Mouse (Mus musculus): ENCODE data around the gene Pdgfra.

Gene Pdgfra

DNA sequence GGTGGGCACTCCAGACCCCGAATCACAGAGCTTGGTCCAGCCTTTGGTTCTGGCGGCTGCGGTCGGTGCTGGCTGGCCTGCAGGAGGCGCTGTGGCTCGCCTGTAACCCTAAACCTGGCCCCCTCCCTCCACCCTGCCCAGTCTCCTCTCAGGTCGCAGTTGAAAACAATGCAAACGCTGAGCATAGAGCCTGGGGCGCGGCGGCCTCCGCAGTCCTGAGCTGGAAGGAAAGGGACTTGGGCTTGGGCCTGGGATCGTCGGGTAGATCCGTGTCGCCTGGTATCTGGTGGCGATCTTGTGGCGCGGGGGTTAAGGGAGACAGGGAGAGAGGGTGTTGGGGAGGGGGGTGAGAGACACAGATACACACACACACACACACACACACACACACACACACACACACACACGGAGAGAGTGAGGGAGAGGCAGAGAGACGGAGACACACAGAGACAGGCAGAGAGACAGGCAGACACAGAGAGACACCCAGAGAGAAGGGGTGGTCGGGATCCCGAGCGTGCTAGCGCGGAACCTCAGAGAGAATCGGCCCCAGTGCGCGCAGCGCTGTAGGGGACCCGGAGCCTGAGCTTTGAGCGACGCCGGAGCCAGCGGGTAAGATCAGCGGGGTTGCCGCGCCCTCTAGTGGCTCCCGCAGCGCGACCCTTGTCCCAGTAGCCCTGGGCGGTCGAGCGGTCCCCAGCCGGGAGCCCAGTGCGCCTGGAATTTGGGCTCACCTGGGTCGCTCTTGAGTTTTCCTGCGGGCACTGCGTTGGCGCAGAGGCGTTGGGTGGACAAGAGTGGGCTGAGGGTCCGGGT, 3.9 kb downstream of the Pdgfra start:
- DNase-seq (ENCODE audit: low read depth), result no peak

DNA sequence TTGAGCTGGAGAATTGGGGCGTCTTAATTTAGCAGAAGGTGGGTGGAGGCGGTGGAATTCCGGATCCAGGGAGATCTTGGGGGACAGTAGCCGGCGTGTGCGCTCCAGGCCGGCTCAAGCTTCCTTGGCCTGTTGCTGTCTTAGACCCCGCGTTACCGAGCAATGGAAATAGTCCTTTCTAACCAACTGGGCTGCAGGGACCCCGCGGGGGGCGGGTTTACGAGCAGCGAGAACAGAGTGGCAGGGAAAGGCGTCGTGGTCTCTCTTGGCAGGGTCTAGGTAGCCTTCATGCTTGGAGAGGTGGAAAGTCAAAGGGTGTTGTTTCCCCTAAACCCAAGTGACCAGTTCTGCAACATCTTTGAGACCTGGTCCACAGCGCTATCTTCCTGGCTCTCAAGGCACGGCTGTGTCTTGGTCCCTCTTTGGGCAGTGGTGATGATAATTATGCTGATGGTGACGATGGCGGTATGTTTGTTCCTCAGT, 4.5 kb downstream of the Pdgfra start:
- DNase-seq (ENCODE audit: low read depth), result no peak

DNA sequence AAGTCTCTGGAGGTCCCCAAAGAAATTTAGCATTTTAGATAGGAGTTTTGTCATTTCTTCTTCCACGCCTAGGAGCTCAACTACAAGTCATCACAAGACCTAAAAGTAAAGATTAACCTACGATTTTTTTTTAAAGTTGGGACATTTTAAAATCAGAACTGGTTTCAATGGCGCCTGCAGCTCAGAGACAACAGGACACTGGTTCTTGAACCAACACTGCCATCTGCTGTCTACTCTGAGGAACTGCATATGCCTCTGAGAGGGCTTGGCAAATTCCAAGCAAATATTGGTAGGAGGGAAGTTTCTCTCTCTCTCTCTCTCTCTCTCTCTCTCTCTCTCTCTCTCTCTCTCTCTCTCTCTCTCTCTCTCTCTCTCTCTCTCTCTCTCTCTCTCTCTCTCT, 4.9 kb downstream of the Pdgfra start:
- DNase-seq (ENCODE audit: low read depth), result peak; percentile 74

DNA sequence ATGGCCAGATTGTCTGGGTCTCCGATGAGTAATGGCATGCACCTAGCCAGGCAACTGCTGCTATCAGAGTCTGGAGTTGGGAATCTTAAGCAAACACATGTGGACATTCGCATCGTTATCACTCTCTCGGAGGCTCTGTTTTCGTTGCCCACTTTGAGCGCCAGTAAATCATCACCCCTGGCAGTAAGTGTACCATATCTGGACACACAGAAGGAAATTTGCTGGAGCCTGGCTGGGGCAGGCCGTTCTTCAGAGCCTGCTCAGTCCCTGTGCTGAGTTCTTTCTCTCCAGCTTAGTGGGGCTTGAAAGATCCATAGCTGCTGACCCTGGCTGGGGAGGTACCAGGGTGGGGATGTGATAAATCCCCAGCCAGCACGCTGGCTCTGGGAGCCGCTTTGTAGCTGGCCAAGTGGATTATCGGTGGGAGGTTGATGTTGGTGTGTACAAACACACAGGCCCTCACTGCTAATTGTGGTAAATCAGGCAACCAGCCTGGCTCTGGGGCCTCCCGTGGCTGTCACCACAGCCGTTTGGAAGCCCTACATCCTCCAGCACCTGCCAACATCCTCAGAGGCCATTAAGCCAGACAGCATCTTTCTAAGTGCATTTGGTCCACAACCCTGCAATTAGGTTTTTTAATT, 8.6 kb downstream of the Pdgfra start:
- no peak for DNase-seq (ENCODE audit: low read depth)

DNA sequence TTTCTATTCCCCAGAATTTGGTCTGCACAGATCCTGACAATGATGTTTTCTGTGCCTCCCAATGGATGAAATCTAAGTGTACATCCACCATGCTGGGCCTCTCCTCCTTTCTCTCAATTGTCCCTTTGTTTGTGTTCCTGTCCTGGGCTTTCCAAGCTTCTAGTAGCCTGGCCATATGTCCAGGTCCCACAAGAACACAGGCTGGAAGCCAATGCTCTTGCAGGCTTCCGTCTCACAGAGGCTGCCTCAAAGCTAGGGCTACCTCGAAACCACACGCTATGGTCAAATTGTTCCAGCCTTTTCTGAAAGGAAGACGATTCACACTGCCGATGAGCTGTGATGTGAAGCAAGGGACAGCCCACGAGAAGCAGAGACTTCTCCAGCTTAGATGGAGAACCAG, 9.5 kb downstream of the Pdgfra start:
- no peak for DNase-seq (ENCODE audit: low read depth)

DNA sequence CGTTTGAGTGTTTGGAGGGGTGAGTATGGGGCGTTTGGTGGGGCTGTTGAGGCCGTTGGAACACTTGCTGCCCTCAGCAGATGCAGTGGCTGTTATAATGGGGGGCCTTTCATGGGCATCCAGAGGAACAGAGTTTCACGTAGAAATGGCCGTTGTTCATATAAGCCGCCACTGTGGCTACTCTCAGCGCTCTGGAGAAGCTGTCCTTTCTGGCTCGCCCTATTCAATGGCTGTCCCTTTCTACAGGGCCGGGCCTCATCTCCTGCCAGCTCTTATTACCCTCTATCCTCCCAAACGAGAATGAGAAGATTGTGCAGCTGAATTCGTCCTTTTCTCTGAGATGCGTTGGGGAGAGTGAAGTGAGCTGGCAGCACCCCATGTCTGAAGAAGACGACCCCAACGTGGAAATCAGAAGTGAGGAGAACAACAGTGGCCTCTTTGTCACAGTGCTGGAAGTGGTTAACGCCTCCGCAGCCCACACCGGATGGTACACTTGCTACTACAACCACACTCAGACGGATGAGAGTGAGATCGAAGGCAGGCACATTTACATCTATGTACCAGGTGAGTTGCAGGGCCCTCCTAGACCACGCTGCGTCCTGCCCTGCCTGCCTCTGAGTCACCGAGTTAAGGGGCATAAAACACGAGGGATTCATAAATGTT, 11.3 kb downstream of the Pdgfra start:
- no peak for DNase-seq (ENCODE audit: low read depth)

DNA sequence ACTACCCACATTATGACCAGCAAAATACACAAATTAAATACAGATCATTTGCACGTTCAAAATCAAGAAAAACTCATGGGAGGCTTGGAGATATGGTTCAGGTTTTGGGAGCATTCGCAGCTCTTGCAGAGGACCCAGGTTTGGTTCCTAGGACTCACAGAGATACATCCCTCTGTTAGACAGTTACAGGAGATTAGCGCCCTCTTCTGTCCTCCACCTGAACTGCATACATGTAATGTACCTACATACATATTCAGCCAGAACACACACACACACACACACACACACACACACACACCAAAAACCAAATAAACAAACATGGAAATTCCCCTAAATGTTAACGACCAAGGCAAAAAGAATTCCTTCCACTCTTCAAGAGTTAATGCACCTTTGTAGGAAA, 12.6 kb downstream of the Pdgfra start:
- DNase-seq (ENCODE audit: low read depth), result peak; percentile 41

DNA sequence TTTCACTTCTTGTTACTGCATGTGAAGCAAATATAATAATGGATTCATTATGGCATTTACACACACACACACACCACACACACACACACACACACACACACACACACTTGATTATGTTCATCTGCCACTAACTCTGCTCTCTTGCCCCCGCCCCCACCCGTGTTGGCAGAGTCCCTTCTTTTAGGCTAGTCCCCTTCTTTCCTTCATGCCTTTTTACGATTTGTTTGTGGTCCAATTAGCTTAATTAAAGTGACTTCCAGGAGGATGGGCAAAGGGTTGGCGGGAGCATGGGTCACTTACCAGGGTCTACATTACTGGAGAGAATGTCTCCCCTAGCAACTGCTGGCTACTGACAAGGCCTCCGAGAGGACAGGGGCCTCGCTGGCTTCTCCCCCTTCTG, 17.7 kb downstream of the Pdgfra start:
- DNase-seq (ENCODE audit: low read depth), result no peak

DNA sequence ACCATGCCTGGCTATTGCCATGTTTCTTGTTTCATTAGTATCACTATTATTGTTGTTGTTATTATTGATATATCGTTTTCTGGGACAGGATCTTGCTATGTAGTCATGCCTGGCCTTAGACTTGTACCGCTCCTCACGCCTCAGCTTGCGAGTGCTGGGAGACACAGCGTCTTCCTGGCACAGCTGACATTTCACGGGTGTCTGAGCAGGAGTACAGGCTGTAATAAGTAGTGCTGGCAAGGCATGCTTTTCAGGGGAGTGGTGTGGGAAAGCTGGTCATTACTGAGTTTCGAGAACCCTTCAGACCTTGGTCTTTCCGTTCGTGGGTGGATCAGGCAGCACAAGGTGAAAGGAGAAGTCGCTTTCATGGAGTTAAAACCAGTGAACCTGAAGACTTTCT, 19.8 kb downstream of the Pdgfra start:
- DNase-seq (ENCODE audit: low read depth), result no peak

DNA sequence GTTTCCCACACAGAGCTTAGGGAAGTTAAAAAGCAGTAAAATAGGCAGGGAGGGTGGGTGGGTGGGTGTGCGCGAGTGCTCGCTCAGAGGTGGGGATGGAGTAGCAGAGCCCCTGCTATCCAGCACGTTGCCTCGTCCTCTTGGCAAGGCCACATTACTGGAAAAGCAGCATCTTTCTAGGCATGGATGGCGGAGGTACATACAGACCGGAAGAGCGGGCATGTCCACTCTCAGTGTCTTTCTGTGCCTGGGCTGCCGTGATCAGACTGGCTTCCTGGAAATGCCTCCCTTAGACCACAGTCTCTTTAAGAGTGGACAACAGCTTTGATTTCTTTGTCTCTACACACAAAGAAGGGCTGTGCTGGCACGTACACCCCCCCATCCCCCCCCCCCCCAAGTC, 27.2 kb downstream of the Pdgfra start:
- no peak for DNase-seq (ENCODE audit: low read depth)

DNA sequence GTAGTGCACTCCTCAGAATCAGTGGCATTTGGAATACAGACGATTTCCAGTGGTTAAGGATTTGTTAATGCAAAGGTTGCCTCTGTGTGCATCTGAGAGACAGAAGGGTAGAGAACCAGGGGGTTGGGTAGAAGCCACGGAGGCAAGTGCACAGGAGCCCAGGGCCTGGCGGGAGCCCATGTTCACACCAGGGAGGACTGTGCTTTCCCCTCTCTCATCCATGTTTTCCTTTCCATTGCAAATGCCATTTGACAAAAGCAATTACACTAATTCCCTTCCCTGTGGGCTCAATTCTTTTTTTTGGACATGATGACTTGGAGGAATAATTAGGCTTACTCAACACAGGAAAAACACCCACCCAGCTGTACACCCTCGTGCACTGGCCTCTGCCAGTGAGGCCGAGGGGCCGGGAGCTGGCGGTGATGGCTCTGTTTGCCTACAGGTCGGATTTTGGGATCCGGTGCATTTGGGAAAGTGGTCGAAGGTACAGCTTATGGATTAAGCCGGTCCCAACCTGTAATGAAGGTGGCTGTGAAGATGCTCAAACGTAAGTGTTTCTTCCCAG, 27.7 kb downstream of the Pdgfra start:
- DNase-seq (ENCODE audit: low read depth), result no peak

DNA sequence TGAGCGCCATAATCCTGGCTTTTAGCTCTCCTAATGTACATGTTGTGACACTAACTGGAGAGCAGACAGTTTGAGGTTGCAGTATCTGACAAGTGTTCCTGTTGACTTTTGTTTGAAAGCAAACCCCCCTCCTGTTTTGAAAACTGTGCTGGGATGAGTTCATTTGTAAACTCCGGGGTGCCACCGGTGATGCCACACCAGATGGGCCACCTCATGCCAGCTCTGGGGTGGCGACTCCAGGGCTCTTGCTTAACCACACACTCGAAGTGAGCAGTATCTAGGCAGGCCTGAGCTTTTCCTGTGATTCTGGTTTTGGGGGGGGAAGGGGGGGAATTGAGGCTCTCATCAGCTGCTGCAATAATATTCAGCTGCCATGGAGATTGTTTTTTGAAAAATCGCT, 31.6 kb downstream of the Pdgfra start:
- no peak for DNase-seq (ENCODE audit: low read depth)

DNA sequence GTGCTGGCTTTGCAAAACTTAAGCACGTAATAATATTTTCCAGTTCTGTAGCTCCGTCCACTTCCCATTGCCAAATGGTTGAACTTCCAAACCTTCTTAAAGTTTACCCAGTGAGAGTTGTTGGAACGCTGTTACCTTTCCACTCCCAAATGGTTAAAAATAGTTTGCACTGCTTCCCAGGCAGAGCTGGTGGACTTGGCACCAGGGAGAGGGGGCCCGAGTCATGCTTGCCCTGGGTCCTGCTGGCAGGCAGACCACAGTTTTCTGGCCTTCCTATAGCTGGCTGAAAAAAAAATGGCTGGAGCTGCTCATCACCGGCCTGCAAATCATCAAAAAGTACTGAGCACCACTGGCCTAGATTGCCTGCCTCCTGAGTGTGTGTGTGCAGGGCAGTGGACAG, 32.0 kb downstream of the Pdgfra start:
- no peak for DNase-seq (ENCODE audit: low read depth)

DNA sequence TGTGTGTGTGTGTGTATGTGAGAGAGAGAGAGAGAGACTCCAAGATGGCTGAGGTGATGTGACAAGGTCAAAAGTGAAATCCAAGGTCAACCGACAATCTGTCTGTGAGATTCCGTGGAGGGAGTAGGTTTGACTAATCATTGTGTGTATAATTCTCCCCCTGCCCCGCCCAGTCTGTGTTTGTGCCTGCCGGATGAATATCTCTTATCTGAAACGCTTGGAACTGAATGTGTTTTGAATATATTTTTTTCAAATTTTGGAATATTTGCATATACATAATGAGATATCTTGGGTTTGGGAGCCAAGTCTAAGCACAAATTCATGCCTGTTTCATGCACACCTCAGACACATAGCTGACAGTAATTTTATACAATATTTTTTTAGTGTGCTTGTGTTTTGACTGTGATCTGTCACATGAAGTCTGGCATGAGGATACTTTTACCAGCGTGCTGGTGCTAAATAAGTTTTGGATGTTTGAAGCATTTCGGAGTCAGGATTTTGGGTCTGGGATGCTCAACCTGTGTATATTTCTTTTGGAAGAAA, 32.7 kb downstream of the Pdgfra start:
- no peak for DNase-seq (ENCODE audit: low read depth)

DNA sequence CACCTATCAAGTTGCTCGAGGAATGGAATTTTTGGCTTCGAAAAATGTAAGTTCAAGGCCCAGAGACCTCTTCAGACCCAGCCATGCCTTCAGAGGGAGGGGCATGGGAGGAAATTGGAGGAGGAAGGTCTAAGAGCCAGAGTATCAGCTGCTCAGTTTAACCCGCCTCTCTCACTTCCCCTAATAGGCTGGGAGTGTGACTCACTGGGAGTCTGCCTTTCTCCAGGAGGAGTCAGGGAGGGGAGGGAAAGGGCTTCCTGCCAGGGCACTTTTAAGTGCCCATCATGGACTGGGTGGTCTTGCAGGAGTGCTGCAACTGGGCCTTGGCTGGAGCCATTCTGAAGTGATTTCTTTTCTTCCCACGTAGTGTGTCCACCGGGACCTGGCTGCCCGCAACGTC, 33.5 kb downstream of the Pdgfra start:
- DNase-seq (ENCODE audit: low read depth), result no peak

DNA sequence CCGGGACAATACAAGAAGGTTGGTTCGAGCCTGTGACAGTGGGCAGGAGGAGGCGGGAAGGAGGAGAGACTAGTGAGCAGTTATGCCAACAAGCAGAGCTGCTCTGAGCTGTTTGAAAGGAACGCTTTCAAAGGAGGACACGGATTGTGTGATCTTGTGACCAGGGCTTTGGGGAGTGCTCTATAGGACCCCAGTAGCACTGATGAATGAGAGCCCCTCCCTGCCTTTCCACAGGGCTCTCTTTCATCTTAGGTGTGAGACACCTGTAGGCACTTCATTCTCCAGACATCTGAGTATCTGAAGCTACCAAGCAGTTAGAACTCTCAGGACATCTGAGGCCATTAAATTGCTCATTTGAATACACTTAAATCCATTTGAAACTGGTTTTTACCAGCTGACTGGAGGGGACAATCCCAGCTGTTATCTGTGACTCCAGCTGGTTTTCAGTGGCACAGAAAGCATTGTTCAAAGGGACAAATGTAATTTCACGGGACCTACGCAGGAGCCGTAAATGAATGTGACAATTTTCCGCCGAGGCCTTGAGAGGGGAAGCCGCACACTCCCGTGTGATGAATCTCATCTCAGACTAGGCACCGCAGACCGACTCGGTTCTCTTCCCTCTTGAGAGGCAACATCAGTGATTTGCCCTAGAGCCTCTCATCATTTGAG, 37.4 kb downstream of the Pdgfra start:
- no peak for DNase-seq (ENCODE audit: low read depth)

DNA sequence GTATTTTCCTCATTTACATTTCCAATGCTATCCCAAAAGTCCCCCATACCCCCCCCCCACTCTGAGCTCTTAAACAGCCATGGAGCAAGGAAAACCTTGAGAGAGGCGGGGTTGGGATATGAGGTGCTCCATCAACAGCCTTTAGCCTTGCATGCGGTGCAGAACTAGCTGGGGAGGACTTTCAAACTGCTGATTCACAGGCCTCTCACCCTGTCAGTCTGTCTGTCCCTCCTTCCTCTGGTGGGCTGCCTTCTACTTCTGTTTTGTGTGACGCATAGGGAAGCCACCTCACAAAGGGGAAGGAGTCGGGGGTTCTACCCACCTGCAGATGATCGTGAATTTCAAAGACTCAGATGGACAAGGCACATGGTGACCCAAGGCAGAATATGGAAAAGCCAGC, 41.0 kb downstream of the Pdgfra start:
- no peak for DNase-seq (ENCODE audit: low read depth)

DNA sequence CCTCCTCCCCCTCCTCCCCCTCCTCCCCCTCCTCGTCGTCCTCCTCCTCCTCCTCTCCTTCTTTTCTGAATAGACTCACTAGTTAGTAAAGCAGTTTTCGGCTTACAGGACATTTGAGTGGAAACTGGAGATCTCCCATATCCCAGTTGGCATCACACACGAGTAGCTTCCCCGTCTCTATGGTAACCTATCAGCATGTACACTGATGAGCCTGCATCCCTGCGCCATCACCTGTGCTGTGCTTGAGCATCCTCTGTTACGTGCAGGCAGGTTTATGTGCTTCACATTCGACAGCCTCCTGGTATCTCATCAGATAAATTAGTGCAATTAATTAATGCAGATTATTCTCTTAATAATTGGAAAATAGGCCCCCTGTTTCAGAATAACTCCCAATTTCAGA, 46.3 kb downstream of the Pdgfra start:
- DNase-seq (ENCODE audit: low read depth), result no peak

DNA sequence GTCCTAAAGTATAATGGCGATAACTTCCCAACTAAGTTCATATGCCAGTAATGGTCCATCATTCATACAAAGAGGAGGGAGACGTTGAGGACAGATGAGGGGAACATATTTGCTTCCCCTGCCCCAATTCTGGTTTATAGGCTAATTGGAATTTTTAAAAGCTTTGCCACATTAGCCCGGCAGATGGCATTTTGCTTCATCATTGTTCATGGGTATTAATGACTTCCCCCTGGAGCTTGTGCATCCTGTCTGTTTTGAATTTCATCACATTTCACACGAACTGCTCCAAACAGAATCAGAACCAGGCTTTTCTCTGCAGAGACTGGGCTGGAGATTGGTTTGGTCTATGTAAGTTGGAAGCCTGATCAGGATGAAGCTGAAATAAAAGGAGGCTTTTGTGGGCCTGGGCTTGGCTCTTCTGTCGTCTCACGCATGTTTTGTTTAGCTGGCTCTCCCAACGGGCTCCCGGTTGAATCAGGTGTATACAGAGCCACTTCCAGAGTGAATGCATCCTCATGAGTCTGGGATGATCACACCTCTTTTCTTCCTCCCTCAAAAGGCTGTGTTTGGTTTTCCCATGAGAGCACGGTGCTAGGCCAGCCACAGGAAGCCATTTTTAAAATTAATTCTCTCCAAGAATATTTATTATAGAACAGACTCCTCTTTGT, 47.7 kb downstream of the Pdgfra start:
- peak; percentile 28 for DNase-seq (ENCODE audit: low read depth)

DNA sequence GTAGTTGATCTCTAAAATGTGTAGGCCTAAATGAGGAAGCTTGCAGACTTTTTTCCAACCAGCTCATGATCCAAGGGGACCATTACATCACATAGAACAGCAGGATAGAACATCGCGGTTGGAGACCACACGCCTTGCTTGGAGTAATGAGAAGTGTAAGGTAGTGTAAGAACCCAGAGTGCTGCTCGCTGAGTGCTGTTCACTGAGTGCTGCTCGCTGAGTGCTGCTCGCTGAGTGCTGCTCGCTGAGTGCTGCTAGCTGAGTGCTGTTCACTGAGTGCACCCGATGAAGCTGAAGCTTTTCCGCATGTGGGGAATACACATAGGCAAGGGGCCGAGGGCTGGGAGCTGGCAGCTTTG, 48.3 kb downstream of the Pdgfra start:
- no peak for DNase-seq (ENCODE audit: low read depth)

DNA sequence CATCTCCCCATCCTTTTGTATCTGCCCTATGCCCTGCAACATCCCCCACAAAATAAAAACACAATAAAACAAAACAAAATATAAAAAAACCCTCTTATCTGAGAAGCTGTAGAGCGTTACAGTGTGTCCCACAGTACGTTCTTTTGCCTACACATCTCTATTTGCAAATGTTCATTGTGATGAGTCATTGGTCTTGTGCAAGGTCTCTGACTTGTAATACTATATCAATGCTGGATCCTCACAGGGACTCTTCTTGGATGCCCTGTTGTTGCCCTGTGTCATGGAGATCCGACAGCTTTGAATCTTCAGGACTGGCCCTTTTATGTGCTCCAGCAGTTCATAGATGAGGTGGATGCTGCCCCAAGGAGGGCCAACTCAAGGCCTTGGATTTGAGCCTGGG, 55.8 kb downstream of the Pdgfra start:
- peak; percentile 68 for DNase-seq (ENCODE audit: low read depth)

DNA sequence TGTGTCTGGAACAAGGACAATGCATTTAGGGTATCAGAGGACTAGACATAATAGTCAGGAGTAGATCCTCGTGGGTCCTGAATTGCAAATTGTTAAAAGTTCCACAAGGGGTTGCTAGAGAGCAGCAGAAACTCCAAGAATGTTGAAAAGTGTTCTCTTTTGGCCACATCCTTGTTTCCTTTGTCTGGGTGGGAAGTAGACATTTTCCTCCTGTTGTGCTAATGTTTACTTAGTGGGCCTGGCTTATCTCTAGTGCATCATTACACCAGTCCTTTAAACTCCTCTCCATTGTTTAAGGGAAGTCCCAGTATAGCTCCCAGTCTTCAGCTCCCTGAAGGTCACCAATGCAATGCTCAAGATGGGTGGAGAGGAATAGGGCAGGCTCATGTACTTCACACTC, 57.9 kb downstream of the Pdgfra start:
- peak; percentile 56 for DNase-seq (ENCODE audit: low read depth)

Measured in 416B (cell line).